Mouse (Mus musculus) brain, embryonic 14.5 days (tissue): ENCODE measurements at regions not wholly inside any gene's neighbourhood (a gene's known extent, or its start where the extent isn't known, plus 50 kb on each side); places are given as distances from the start of the nearest gene placed in this dataset.

Source experiments
- DNase-seq: peaks from one replicate; pipeline ENCODE4 v3.0.0-alpha.2; 2011; ENCODE audit warnings: low read depth
- CTCF ChIP-seq: fragments of 200-500 bp; IDR thresholded peaks from 2 replicates; pipeline ENCODE4 v1.5.1; 2012; ENCODE audit warnings: inconsistent platforms, mild to moderate bottlenecking, moderate library complexity, borderline replicate concordance; ENCODE audit not compliant: insufficient read depth, insufficient read length; ENCODE audit errors: extremely low read depth
- POLR2A ChIP-seq: fragments of 200-500 bp; IDR thresholded peaks from 2 replicates; pipeline ENCODE4 v1.6.1; 2012; ENCODE audit warnings: mild to moderate bottlenecking, inconsistent platforms, borderline replicate concordance; ENCODE audit not compliant: poor library complexity, insufficient read depth, insufficient read length, severe bottlenecking; ENCODE audit errors: extremely low read depth

GRCm38 (mm10) chr16:24193251-24193873 lies 199.9 kb upstream of the Lpp start:
- DNase-seq, result peak; percentile 26
- TF ChIP-seq POLR2A, result no peak
- no peak for TF ChIP-seq CTCF

- TF ChIP-seq CTCF (no peak), POLR2A (no peak)
- no peak for DNase-seq
Measured at GRCm38 (mm10) chr16:24192013-24192412, 201.3 kb upstream of the Lpp start.

- no peak for DNase-seq
- TF ChIP-seq CTCF (no peak), POLR2A (no peak)
Measured at GRCm38 (mm10) chr16:24187131-24187530, 198.5 kb upstream of the Bcl6 start.

- no peak for DNase-seq
- TF ChIP-seq POLR2A (no peak), CTCF (no peak)
Measured at GRCm38 (mm10) chr16:24185989-24186388, 197.3 kb upstream of the Bcl6 start.

- DNase-seq, result no peak
- TF ChIP-seq POLR2A, result no peak
- no peak for TF ChIP-seq CTCF
Measured at GRCm38 (mm10) chr16:24184846-24185245, 196.2 kb upstream of the Bcl6 start.

GRCm38 (mm10) chr16:24183216-24183615 lies 194.6 kb upstream of the Bcl6 start:
- TF ChIP-seq POLR2A (no peak), CTCF (no peak)
- no peak for DNase-seq

GRCm38 (mm10) chr16:24181388-24181787 lies 192.7 kb upstream of the Bcl6 start:
- no peak for DNase-seq
- TF ChIP-seq POLR2A (no peak), CTCF (no peak)

GRCm38 (mm10) chr16:24180666-24181065 lies 192.0 kb upstream of the Bcl6 start:
- no peak for DNase-seq
- TF ChIP-seq POLR2A, result no peak
- TF ChIP-seq CTCF, result no peak

- no peak for DNase-seq
- no peak for TF ChIP-seq POLR2A
- TF ChIP-seq CTCF, result no peak
Measured at GRCm38 (mm10) chr16:24177564-24177963, 188.9 kb upstream of the Bcl6 start.

GRCm38 (mm10) chr16:24177131-24177530 lies 188.5 kb upstream of the Bcl6 start:
- no peak for DNase-seq
- TF ChIP-seq POLR2A, result no peak
- no peak for TF ChIP-seq CTCF

- DNase-seq, result peak; percentile 64
- TF ChIP-seq POLR2A (no peak), CTCF (no peak)
Measured at GRCm38 (mm10) chr16:24176057-24176456, 187.4 kb upstream of the Bcl6 start.

GRCm38 (mm10) chr16:24175235-24175760 lies 186.6 kb upstream of the Bcl6 start:
- no peak for DNase-seq
- TF ChIP-seq CTCF, result no peak
- no peak for TF ChIP-seq POLR2A
